Mouse (Mus musculus) midbrain, embryonic 16.5 days (tissue): ENCODE data around the gene Glyat. TPM values are rescaled to one million over a fixed set of nuclear protein-coding genes. Genes with fewer than 3 reads are reported as not detected.
"Not testable (repeated sequence)": the region's sequence is repeated elsewhere in the genome, so short reads cannot be mapped to it uniquely, and the experiment has no call there.

Experiments
- ATAC-seq: fragments of 200-750 bp; cut with Nextera tagmentation; 2 replicates; pipeline ENCODE4 v1.8.0; 2017; ENCODE audit warnings: moderate TSS enrichment
- H3K27ac ChIP-seq: fragments of 300-500 bp; sonication (generic); 2 replicates; pipeline ENCODE4 v1.5.1; 2014; ENCODE audit warnings: mild to moderate bottlenecking, low read length, mixed read lengths
- H3K27me3 ChIP-seq: fragments of 300-500 bp; sonication (generic); 2 replicates; pipeline ENCODE4 v1.6.1; 2014; ENCODE audit warnings: low read depth, low read length, mixed read lengths; ENCODE audit not compliant: control insufficient read depth, insufficient read depth
- H3K36me3 ChIP-seq: fragments of 300-500 bp; sonication (generic); 2 replicates; pipeline ENCODE4 v1.6.1; 2014; ENCODE audit warnings: mild to moderate bottlenecking, low read length, moderate library complexity, mixed read lengths; ENCODE audit not compliant: control insufficient read depth, insufficient read depth
- H3K4me1 ChIP-seq: fragments of 300-500 bp; sonication (generic); 2 replicates; pipeline ENCODE4 v1.6.1; 2014; ENCODE audit warnings: mild to moderate bottlenecking, low read length, mixed read lengths; ENCODE audit not compliant: control insufficient read depth, insufficient read depth
- H3K4me2 ChIP-seq: fragments of 300-500 bp; sonication (generic); 2 replicates; pipeline ENCODE4 v1.6.1; 2014; ENCODE audit warnings: mild to moderate bottlenecking, low read length, mixed read lengths
- H3K4me3 ChIP-seq: fragments of 300-500 bp; sonication (generic); 2 replicates; pipeline ENCODE4 v1.5.1; 2014; ENCODE audit warnings: low read depth, mild to moderate bottlenecking, low read length, moderate library complexity, mixed read lengths
- H3K9ac ChIP-seq: fragments of 300-500 bp; sonication (generic); 2 replicates; pipeline ENCODE4 v1.6.1; 2014; ENCODE audit warnings: low read depth, low read length, mixed read lengths
- H3K9me3 ChIP-seq: fragments of 300-500 bp; sonication (generic); replicated peaks from 2 replicates; pipeline ENCODE4 v1.6.1; 2014; ENCODE audit warnings: mild to moderate bottlenecking, low read length, mixed read lengths; ENCODE audit not compliant: control insufficient read depth, poor library complexity, severe bottlenecking
- WGBS: fragments of 180-500 bp; shearing (Covaris S2); extraction: QIAGEN DNeasy Blood & Tissue Kit; methylation state at CpG from one replicate; pipeline ENCODE4 v1.1.7; 2014; 5-methylcytosine and 5-hydroxymethylcytosine counted together
- polyA plus RNA-seq: library from polyadenylated mRNA; unstranded; fragments of >200 nt; fragmentation: Nextera tagmentation; extraction: Ambion mirVana; gene quantifications from 2 replicates; pipeline ENCODE4 v1.2.1, GENCODE M21; 2015

Gene Glyat
- polyA plus RNA-seq, 1 experiment from 2014 or later: not detected

- H3K9me3 ChIP-seq, H3K27ac ChIP-seq, H3K4me1 ChIP-seq, ATAC-seq, H3K9ac ChIP-seq, H3K4me2 ChIP-seq, H3K36me3 ChIP-seq, H3K4me3 ChIP-seq, H3K27me3 ChIP-seq: not testable (repeated sequence)
- WGBS: 93% methylated on average over 3 of the region's 3 CpGs
Observed at GRCm38 (mm10) chr19:12668601-12669000, 35.5 kb downstream of the Glyat start.

DNA sequence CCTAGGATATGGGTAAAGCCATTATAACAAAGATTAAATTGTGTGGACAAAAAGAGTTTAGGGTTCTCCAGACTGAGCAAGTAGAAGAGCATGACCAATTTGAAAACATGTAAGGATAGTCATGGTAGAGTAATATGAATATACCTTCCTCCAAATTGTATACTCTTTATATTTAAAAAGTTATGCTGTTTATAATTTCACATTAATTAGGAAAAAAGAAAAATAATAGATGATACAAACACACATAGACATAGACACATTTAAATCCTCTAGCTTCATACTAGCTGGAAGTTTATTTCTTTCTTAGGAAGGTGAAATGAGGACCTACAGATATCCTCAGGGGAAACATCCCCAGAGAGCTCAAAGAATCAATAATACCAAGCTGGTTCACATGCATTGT, 37.0 kb downstream of the Glyat start, which contains the start of gene Olfr1442:
Olfr1442 (plus strand) TSS at position 301 of the 400 bp plus-strand sequence.
- H3K27ac ChIP-seq: no peak within 1 kb of the TSS
- no peaks in the 10 kb centered on the region for H3K36me3 ChIP-seq
- ATAC-seq: no peak
- H3K4me1 ChIP-seq: no peaks in the 10 kb centered on the region
- H3K4me3 ChIP-seq: no peak within 1 kb of the TSS
- no peak within 1 kb of the TSS for H3K4me2 ChIP-seq
- no peak within 1 kb of the TSS for H3K9ac ChIP-seq
- no peaks in the 10 kb centered on the region for H3K9me3 ChIP-seq
- no peaks in the 10 kb centered on the region for H3K27me3 ChIP-seq

- H3K9me3 ChIP-seq: no peaks in the 10 kb centered on the region
- no peak overlapping the region for H3K9ac ChIP-seq
- no peaks in the 10 kb centered on the region for H3K27me3 ChIP-seq
- no peak overlapping the region for H3K4me2 ChIP-seq
- H3K27ac ChIP-seq: no peak overlapping the region
- WGBS: 89% methylated on average over 4 of the region's 4 CpGs
- H3K36me3 ChIP-seq: no peaks in the 10 kb centered on the region
- H3K4me1 ChIP-seq: no peaks in the 10 kb centered on the region
- no peak for ATAC-seq
- H3K4me3 ChIP-seq: no peak overlapping the region
Observed at GRCm38 (mm10) chr19:12671051-12671450, 37.9 kb downstream of the Glyat start.

DNA sequence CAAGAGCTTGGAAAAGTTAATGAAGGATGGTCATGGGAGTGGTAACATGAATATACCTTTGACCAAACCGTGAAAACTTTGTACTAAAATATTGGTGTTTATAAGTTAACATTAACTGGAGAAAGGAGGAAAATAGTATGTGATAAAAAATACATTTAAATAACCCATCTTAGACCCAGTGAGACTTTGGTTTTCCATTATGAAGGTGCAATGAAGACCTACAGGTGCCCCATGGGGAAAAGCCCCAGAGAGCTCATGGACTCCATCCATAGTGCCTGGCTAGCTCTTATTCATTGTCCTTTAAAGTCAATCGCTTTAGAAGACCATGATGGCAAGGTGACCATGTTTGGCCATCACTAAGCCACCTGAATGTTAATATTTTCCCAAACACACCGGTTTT, 44.7 kb downstream of the Glyat start, which contains the start of gene Olfr1443:
Olfr1443 (plus strand) TSS at position 301 of the 400 bp plus-strand sequence.
- no peak within 1 kb of the TSS for H3K9ac ChIP-seq
- no peak within 1 kb of the TSS for H3K4me2 ChIP-seq
- H3K4me3 ChIP-seq: no peak within 1 kb of the TSS
- H3K36me3 ChIP-seq: no peaks in the 10 kb centered on the region
- ATAC-seq: no peak
- H3K4me1 ChIP-seq: no peaks in the 10 kb centered on the region
- WGBS: 65% methylated on average over 3 of the region's 3 CpGs
- no peaks in the 10 kb centered on the region for H3K9me3 ChIP-seq
- H3K27me3 ChIP-seq: no peaks in the 10 kb centered on the region
- H3K27ac ChIP-seq: no peak within 1 kb of the TSS

- H3K27ac ChIP-seq: no peak overlapping the region
- no peak overlapping the region for H3K9ac ChIP-seq
- H3K27me3 ChIP-seq: no peaks in the 10 kb centered on the region
- H3K4me1 ChIP-seq: no peaks in the 10 kb centered on the region
- H3K36me3 ChIP-seq: no peaks in the 10 kb centered on the region
- ATAC-seq: no peak
- H3K4me3 ChIP-seq: no peak overlapping the region
- no peak overlapping the region for H3K4me2 ChIP-seq
- no peaks in the 10 kb centered on the region for H3K9me3 ChIP-seq
Observed at GRCm38 (mm10) chr19:12684638-12685037, 51.5 kb downstream of the Glyat start.

GRCm38 (mm10) chr19:12685231-12685630, 52.1 kb downstream of the Glyat start:
- H3K4me1 ChIP-seq: no peaks in the 10 kb centered on the region
- no peak for ATAC-seq
- H3K27me3 ChIP-seq: no peaks in the 10 kb centered on the region
- no peak overlapping the region for H3K9ac ChIP-seq
- no peak overlapping the region for H3K27ac ChIP-seq
- no peak overlapping the region for H3K4me2 ChIP-seq
- no peak overlapping the region for H3K4me3 ChIP-seq
- no peaks in the 10 kb centered on the region for H3K9me3 ChIP-seq
- no peaks in the 10 kb centered on the region for H3K36me3 ChIP-seq

DNA sequence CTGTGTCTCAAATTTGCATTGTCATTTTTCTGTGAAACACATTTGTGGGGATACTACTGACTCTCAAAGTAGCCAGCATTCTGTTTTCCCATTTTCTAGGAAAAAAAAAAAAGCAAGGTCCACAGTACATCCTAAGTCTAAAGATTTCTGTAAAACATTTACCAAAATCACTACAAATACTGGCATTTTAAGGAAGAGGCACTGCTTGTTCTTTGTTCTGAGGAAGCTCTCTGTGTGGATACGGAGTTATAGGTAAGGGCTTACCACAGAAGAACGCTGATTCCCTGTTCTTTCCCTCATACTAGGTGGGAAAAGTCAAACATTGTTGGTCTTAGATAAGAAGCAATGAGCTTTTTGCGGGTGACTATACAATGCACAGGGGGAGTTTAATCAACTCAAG, 62.5 kb downstream of the Glyat start, which contains the start of gene Keg1:
Keg1 (plus strand) TSS at position 197 of the 400 bp plus-strand sequence.
- no peak within 1 kb of the TSS for H3K9ac ChIP-seq
- no peaks in the 10 kb centered on the region for H3K27me3 ChIP-seq
- no peak within 1 kb of the TSS for H3K27ac ChIP-seq
- H3K4me2 ChIP-seq: no peak within 1 kb of the TSS
- WGBS: 91% methylated on average over 3 of the region's 3 CpGs
- no peak within 1 kb of the TSS for H3K4me3 ChIP-seq
- no peaks in the 10 kb centered on the region for H3K36me3 ChIP-seq
- no peaks in the 10 kb centered on the region for H3K9me3 ChIP-seq
- no peaks in the 10 kb centered on the region for H3K4me1 ChIP-seq
- no peak for ATAC-seq

DNA sequence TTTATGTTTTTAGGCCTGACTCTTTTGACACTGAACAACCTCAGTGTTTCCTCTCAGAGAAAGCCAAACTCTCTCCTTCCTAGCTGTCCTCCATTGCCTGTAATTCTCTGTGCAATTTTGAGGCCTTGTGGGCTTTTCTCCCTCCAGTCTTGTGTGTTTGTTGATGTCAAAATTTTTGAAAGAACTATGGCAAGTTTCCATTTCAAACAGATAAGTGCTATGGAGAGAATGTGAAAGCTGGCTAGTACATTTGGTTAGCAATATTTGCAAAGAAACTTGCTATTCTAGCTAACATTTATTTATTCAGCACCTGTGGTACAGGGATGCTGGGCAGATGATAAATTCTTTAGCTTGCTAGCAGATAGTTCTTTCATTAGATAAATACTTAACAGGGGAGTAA, 63.1 kb downstream of the Glyat start:
- H3K9ac ChIP-seq: no peak overlapping the region
- ATAC-seq: no peak
- no peaks in the 10 kb centered on the region for H3K36me3 ChIP-seq
- no peaks in the 10 kb centered on the region for H3K27me3 ChIP-seq
- H3K4me2 ChIP-seq: no peak overlapping the region
- no peak overlapping the region for H3K4me3 ChIP-seq
- H3K4me1 ChIP-seq: no peaks in the 10 kb centered on the region
- H3K27ac ChIP-seq: no peak overlapping the region
- H3K9me3 ChIP-seq: no peaks in the 10 kb centered on the region
